Mouse (Mus musculus) bone marrow macrophage, adult 2 months (primary cell): ENCODE measurements around the gene Atp6ap1. TPM values are rescaled to one million over a fixed set of nuclear protein-coding genes. Genes with fewer than 3 reads are reported as not detected.

Source experiments
- H3K27ac ChIP-seq: 2 replicates; pipeline ENCODE4 v1.5.1; 2012; ENCODE audit warnings: low read depth, low read length; ENCODE audit not compliant: insufficient read depth
- H3K4me1 ChIP-seq: 2 replicates; pipeline ENCODE4 v1.6.1; 2012; ENCODE audit warnings: low read length; ENCODE audit not compliant: control insufficient read depth, insufficient read depth
- H3K4me3 ChIP-seq: 2 replicates; pipeline ENCODE4 v1.5.1; 2012; ENCODE audit warnings: mild to moderate bottlenecking, low read length, moderate library complexity; ENCODE audit not compliant: insufficient read depth
- CTCF ChIP-seq: IDR thresholded peaks from 2 replicates; pipeline ENCODE4 v1.5.1; 2012; ENCODE audit warnings: low read depth, mild to moderate bottlenecking, low read length, moderate library complexity
- POLR2A ChIP-seq: IDR thresholded peaks from 2 replicates; pipeline ENCODE4 v1.6.1; 2012; ENCODE audit warnings: mild to moderate bottlenecking, low read depth, low read length, borderline replicate concordance
- polyA plus RNA-seq: library from polyadenylated mRNA; stranded (reverse); fragments of >200 nt; gene quantifications from 2 replicates; pipeline ENCODE4 v1.2.4, GENCODE M21; 2012; ENCODE audit not compliant: missing spikeins, insufficient read depth, insufficient read length

Atp6ap1 gene
- 529 and 540 TPM in 2 replicates for polyA plus RNA-seq

- H3K4me3 ChIP-seq = peak within 1 kb of the TSS; percentile 93
- H3K4me1 ChIP-seq = peaks cover 23% of the 10 kb centered on the region
- H3K27ac ChIP-seq = peak within 1 kb of the TSS; percentile 56
- TF ChIP-seq POLR2A (no peak), CTCF (no peak)
These were observed at the start of gene Atp6ap1 for GRCm38 (mm10) chrX:74296538-74297448. Atp6ap1 (plus strand) TSS chrX:74297097.

DNA sequence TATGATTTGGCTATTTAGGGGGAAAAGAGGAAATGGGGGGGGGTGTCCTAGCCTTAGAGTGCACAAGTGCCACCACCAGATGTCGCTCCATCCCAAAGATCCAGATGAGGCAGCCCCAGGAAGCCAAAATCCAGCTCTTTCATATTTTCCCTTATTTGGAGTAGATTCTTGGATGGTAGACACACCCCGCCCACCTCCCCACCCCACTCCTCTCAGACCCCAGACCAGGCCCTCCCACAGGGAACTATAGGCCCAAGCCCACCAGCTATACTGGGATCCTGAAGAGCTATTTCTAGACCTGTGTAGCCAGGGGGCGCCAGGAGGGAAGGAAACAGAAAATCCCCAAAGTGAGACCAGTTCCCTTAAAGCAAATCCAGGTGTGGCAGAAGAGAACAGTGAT is 48.2 kb upstream of the Atp6ap1 start:
- Histone ChIP-seq H3K27ac (no peak overlapping the region), H3K4me1 (peaks cover 13% of the 10 kb centered on the region), H3K4me3 (peak overlapping the region; percentile 63)
- TF ChIP-seq POLR2A (no peak), CTCF (peak; percentile 36; the same call in 1 of the 2 replicates)

GRCm38 (mm10) chrX:74249615-74250014 is 47.3 kb upstream of the Atp6ap1 start, which contains the start of gene Flna:
Flna (minus strand) TSS chrX:74249820.
- TF ChIP-seq CTCF (no peak), POLR2A (no peak)
- H3K27ac ChIP-seq = peak within 1 kb of the TSS; percentile 29

GRCm38 (mm10) chrX:74254153-74254887 is 42.6 kb upstream of the Atp6ap1 start, which contains the start of gene Emd:
Emd (plus strand) TSS chrX:74254687.
- TF ChIP-seq POLR2A (no peak), CTCF (no peak)

More at GRCm38 (mm10) chrX:74249615-74250014, 47.3 kb upstream of the Atp6ap1 start, which contains the start of gene Flna:
- Histone ChIP-seq H3K4me3 (peak within 1 kb of the TSS; percentile 63), H3K4me1 (peaks cover 10% of the 10 kb centered on the region)

GRCm38 (mm10) chrX:74254888-74255565 is 41.9 kb upstream of the Atp6ap1 start:
- H3K4me3 ChIP-seq = peak overlapping the region; percentile 74
- TF ChIP-seq POLR2A = no peak
- no peak for TF ChIP-seq CTCF
- peaks cover 2% of the 10 kb centered on the region for H3K4me1 ChIP-seq
- H3K27ac ChIP-seq = peak overlapping the region; percentile 63

More at GRCm38 (mm10) chrX:74254153-74254887, 42.6 kb upstream of the Atp6ap1 start, which contains the start of gene Emd:
- Histone ChIP-seq H3K27ac (peak within 1 kb of the TSS; percentile 63), H3K4me3 (peak within 1 kb of the TSS; percentile 74), H3K4me1 (peaks cover 4% of the 10 kb centered on the region)

- no peak for TF ChIP-seq POLR2A
- no peak for TF ChIP-seq CTCF
- H3K4me1 ChIP-seq = no peaks in the 10 kb centered on the region; the same call in 1 of the 2 replicates
- no peak overlapping the region for H3K27ac ChIP-seq
- no peak overlapping the region for H3K4me3 ChIP-seq
These were observed 39.2 kb upstream of the Atp6ap1 start for GRCm38 (mm10) chrX:74257746-74258145.

DNA sequence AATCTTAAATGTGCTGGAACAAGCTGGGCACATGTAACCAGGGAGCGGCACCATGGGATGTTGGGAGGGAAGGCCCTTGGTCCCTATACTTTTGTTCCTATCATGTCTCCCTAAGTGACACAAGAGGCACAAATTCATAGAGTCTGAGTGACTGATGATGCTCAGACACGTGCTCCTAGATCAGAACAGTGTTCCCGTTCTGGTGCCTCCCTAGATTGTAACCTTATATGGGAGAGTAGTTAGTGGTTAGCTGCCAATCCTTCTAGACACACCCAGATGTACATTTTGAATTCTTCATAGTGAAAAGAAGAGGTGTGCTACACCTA is 27.2 kb upstream of the Atp6ap1 start:
- Histone ChIP-seq H3K4me1 (peaks cover 5% of the 10 kb centered on the region), H3K27ac (peak overlapping the region; percentile 86), H3K4me3 (peak overlapping the region; percentile 48)
- no peak for TF ChIP-seq CTCF
- no peak for TF ChIP-seq POLR2A

DNA sequence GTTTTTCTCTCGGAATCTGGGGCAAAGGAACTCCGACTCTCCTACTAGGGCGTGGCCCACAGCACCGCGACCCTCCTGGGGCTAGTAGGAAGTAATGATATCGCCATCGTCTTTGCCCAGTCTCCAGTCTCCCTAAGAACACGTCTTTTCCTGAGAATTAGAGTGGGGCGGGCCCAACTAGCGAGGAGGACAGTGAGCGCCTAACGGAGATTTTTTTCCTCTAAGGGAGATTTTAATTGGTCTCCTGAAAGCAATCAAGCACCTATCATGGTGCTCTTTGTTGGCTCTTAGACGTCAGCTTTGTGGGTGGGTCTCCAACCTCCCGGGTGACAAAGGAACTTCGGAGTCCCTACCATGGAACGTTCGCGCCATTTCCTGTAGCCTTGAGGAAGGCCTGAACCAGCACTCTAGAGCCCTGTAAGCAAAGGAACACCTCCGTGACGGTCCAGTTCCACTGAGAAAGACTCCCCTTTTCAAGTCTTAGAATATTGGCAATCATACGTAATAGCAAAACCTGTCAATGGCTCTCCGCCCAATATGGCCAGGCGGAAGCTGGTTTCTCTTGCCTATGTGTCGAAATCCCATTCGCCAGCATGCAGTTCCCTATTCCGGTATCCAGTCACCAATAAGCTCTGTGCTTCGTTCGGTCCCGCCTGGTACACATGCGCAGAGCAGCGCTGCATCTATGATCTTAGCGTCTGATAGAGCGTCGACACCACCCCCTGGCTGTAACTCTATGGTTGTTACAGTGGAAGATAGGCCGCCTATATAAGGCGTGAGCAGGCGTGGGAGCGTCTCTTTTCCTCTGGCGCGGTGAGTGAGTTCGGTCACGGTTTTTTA is 26.6 kb upstream of the Atp6ap1 start, which contains the start of gene Rpl10:
Rpl10 (plus strand) TSS at position 751 of the 840 bp plus-strand sequence.
- Histone ChIP-seq H3K4me1 (peaks cover 9% of the 10 kb centered on the region), H3K27ac (peak within 1 kb of the TSS; percentile 96), H3K4me3 (peak within 1 kb of the TSS; percentile 90)
- TF ChIP-seq CTCF = no peak
- TF ChIP-seq POLR2A = no peak
